Comparison of ENCODE assay signal across 8 mouse cellular contexts in genomic region chr7:30331887-30332286, GRCm38 (mm10). TPM values are rescaled to one million over a fixed set of nuclear protein-coding genes. Genes with fewer than 3 reads are reported as not detected.
DNase-seq lines count a peak whose midpoint lies in the region; ATAC-seq and TF ChIP-seq lines count a peak whose summit lies in the region.

No protein-coding gene starts in this region.

- WGBS in hindbrain, embryonic 10.5 days, result 7% methylated on average over 13 of the region's 13 CpGs
- WGBS in lung, embryonic 14.5 days, result 10% methylated on average over 13 of the region's 13 CpGs
- WGBS in olfactory bulb, adult 2 months, result 2% methylated on average over 13 of the region's 13 CpGs

- no peak overlapping the region for H3K9ac ChIP-seq in lung, embryonic 14.5 days

- peak overlapping the region; percentile 45 for H3K4me2 ChIP-seq in lung, embryonic 14.5 days

- H3K4me3 ChIP-seq in hindbrain, embryonic 10.5 days, result peak overlapping the region; percentile 34
- H3K4me3 ChIP-seq in lung, embryonic 14.5 days (ENCODE audit: low read depth, low read length), result no peak overlapping the region
- H3K4me3 ChIP-seq in olfactory bulb, adult 2 months (ENCODE audit: insufficient read depth, low read depth, low read length), result peak overlapping the region; percentile 40

- no peak overlapping the region for H3K27ac ChIP-seq in hindbrain, embryonic 10.5 days
- H3K27ac ChIP-seq in lung, embryonic 14.5 days (ENCODE audit: low read depth), result no peak overlapping the region
- H3K27ac ChIP-seq in olfactory bulb, adult 2 months (ENCODE audit: insufficient read depth, low read depth, low read length), result peak overlapping the region; percentile 93

- H3K27me3 ChIP-seq in hindbrain, embryonic 10.5 days (ENCODE audit: insufficient read depth, poor library complexity, severe bottlenecking), result peaks cover 45% of the 10 kb centered on the region
- H3K27me3 ChIP-seq in lung, embryonic 14.5 days (ENCODE audit: insufficient read depth, low read length), result peaks cover 19% of the 10 kb centered on the region

- H3K9me3 ChIP-seq in hindbrain, embryonic 10.5 days, result no peaks in the 10 kb centered on the region
- no peaks in the 10 kb centered on the region for H3K9me3 ChIP-seq in lung, embryonic 14.5 days (ENCODE audit: low read depth, low read length)

- TF ChIP-seq CTCF in lung, embryonic 14.5 days (IDR thresholded peaks at IDR 0.05; ENCODE audit: low read depth), result peak; percentile 88
- peak; percentile 47 for TF ChIP-seq CTCF in olfactory bulb, adult 2 months (IDR thresholded peaks at IDR 0.05; ENCODE audit: insufficient read depth, low read depth, low read length)

- no peaks in the 10 kb centered on the region for H3K36me3 ChIP-seq in hindbrain, embryonic 10.5 days
- no peaks in the 10 kb centered on the region for H3K36me3 ChIP-seq in lung, embryonic 14.5 days (ENCODE audit: insufficient read depth)

- peak; percentile 47 for ATAC-seq in lung, embryonic 14.5 days (ENCODE audit: insufficient read depth)

- peaks cover 19% of the 10 kb centered on the region for H3K4me1 ChIP-seq in hindbrain, embryonic 10.5 days (replicated peaks)
- H3K4me1 ChIP-seq in lung, embryonic 14.5 days (ENCODE audit: insufficient read depth), result peaks cover 27% of the 10 kb centered on the region
- H3K4me1 ChIP-seq in olfactory bulb, adult 2 months (ENCODE audit: control insufficient read depth, insufficient read depth, low read length), result peaks cover 28% of the 10 kb centered on the region

- peak; percentile 74 for DNase-seq in NIH3T3 (ENCODE audit: low read depth)
- peak; percentile 90 to 97 for DNase-seq in cerebellum, adult 18-20 months
- peak; percentile 93 for DNase-seq in forelimb bud, embryonic 11.5 days (ENCODE audit: low read depth, low spot score)
- DNase-seq in hindbrain, embryonic 10.5 days (ENCODE audit: low spot score), result peak; percentile 88
- DNase-seq in layer of hippocampus, adult 9-10 months (ENCODE audit: low spot score), result peak; percentile 88
- peak; percentile 93 for DNase-seq in lung, embryonic 14.5 days
- peak; percentile 84 for DNase-seq in thymus, postnatal 0 days (ENCODE audit: low spot score)

- TF ChIP-seq POLR2A in olfactory bulb, adult 2 months (IDR thresholded peaks at IDR 0.05; ENCODE audit: insufficient read depth, low read depth, low read length), result no peak

RNA-seq across cellular contexts. Expression of gene Sdhaf1, which starts 8.2 kb away (rescaled TPM):
- 19.6 and 23.1 TPM in 2 replicates for polyA plus RNA-seq in hindbrain, embryonic 10.5 days (2016; fragmentation: Nextera tagmentation; extraction: Ambion mirVana)
- polyA plus RNA-seq in lung, embryonic 14.5 days (2014; fragmentation: Nextera tagmentation; extraction: Ambion mirVana), result 21.3 and 22.7 TPM in 2 replicates
- polyA plus RNA-seq in olfactory bulb, adult 2 months (2012; ENCODE audit: insufficient read depth, insufficient read length, low replicate concordance, missing spikeins), result not detected in 2 replicates
- 19.0 and 22.7 TPM in 2 replicates for polyA plus RNA-seq in thymus, postnatal 0 days (2015; fragmentation: Nextera tagmentation; extraction: Ambion mirVana)

RNA-seq across cellular contexts. Expression of gene E130208F15Rik, which starts 10.3 kb away (rescaled TPM):
- polyA plus RNA-seq in hindbrain, embryonic 10.5 days (2016; fragmentation: Nextera tagmentation; extraction: Ambion mirVana), result 1.6 and 3.7 TPM in 2 replicates
- polyA plus RNA-seq in lung, embryonic 14.5 days (2014; fragmentation: Nextera tagmentation; extraction: Ambion mirVana), result not detected in 2 replicates
- not detected in 2 replicates for polyA plus RNA-seq in olfactory bulb, adult 2 months (2012; ENCODE audit: insufficient read depth, insufficient read length, low replicate concordance, missing spikeins)
- polyA plus RNA-seq in thymus, postnatal 0 days (2015; fragmentation: Nextera tagmentation; extraction: Ambion mirVana), result 0.68 and 2.0 TPM in 2 replicates

RNA-seq across cellular contexts. Expression of gene Syne4, which starts 17.3 kb away (rescaled TPM):
- 26.8 and 28.1 TPM in 2 replicates for polyA plus RNA-seq in hindbrain, embryonic 10.5 days (2016; fragmentation: Nextera tagmentation; extraction: Ambion mirVana)
- 21.9 and 23.2 TPM in 2 replicates for polyA plus RNA-seq in lung, embryonic 14.5 days (2014; fragmentation: Nextera tagmentation; extraction: Ambion mirVana)
- polyA plus RNA-seq in olfactory bulb, adult 2 months (2012; ENCODE audit: insufficient read depth, insufficient read length, low replicate concordance, missing spikeins), result not detected in 2 replicates
- 7.6 and 9.5 TPM in 2 replicates for polyA plus RNA-seq in thymus, postnatal 0 days (2015; fragmentation: Nextera tagmentation; extraction: Ambion mirVana)

RNA-seq across cellular contexts. Expression of gene Alkbh6, which starts 23.4 kb away (rescaled TPM):
- 93.6 and 117 TPM in 2 replicates for polyA plus RNA-seq in hindbrain, embryonic 10.5 days (2016; fragmentation: Nextera tagmentation; extraction: Ambion mirVana)
- polyA plus RNA-seq in lung, embryonic 14.5 days (2014; fragmentation: Nextera tagmentation; extraction: Ambion mirVana), result 72.1 and 73.1 TPM in 2 replicates
- polyA plus RNA-seq in olfactory bulb, adult 2 months (2012; ENCODE audit: insufficient read depth, insufficient read length, low replicate concordance, missing spikeins), result not detected in 2 replicates
- polyA plus RNA-seq in thymus, postnatal 0 days (2015; fragmentation: Nextera tagmentation; extraction: Ambion mirVana), result 71.3 and 71.8 TPM in 2 replicates

RNA-seq across cellular contexts. Expression of gene Lrfn3, which starts 30.7 kb away (rescaled TPM):
- polyA plus RNA-seq in hindbrain, embryonic 10.5 days (2016; fragmentation: Nextera tagmentation; extraction: Ambion mirVana), result 5.5 and 7.8 TPM in 2 replicates
- polyA plus RNA-seq in lung, embryonic 14.5 days (2014; fragmentation: Nextera tagmentation; extraction: Ambion mirVana), result 3.4 and 3.7 TPM in 2 replicates
- not detected in 2 replicates for polyA plus RNA-seq in olfactory bulb, adult 2 months (2012; ENCODE audit: insufficient read depth, insufficient read length, low replicate concordance, missing spikeins)
- 0.14 and 0.18 TPM in 2 replicates for polyA plus RNA-seq in thymus, postnatal 0 days (2015; fragmentation: Nextera tagmentation; extraction: Ambion mirVana)

Comparison
In these comparisons a context has a peak if more than half of its experiments do, and no peak if none do; other contexts are left out.
1. RNA of gene Sdhaf1, which starts 8.2 kb away (polyA plus RNA-seq): 19.6 to 23.1 TPM in hindbrain, embryonic 10.5 days, 19.0 to 22.7 TPM in thymus, postnatal 0 days and 21.3 to 22.7 TPM in lung, embryonic 14.5 days; not detected in olfactory bulb, adult 2 months; every median in the first group is over 10 times any median in the second.
2. Peak in every context shown above with its lines, with median percentiles within 50 percentile points of each other: DNase-seq.